Mouse (Mus musculus): ENCODE data around the gene Spty2d1. TPM values are rescaled to one million over a fixed set of nuclear protein-coding genes. Genes with fewer than 3 reads are reported as not detected.
A peak's percentile ranks its signal among the peaks of the same experiment; 100 is the strongest.
"Not testable (repeated sequence)": the region's sequence is repeated elsewhere in the genome, so short reads cannot be mapped to it uniquely, and the experiment has no call there.

Gene Spty2d1
- polyA plus RNA-seq, 1 experiment from 2014 or later = 13.1 TPM

DNA sequence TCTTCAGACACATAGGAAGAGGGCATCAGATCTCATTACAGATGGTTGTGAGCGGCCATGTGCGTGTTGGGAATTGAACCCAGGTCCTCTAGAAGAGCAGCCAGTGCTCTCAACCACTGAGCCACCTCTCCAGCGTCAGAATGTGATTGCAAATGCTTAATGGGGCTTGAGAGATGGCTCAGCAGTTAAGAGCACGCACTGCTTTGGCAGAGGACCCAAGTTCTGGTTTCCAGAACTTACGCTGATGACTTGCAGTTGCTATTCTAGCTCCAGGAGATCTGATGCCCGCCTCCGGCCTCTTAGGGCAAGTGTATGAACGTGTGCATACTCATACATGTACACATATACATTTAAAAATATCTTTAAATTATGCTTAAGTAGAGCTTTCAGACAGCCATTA, 27.2 kb upstream of the Spty2d1 start:
- Histone ChIP-seq H3K27me3 (replicated peaks; ENCODE audit: insufficient read depth, low read length) (no peaks in the 10 kb centered on the region), H3K4me3 (ENCODE audit: low read depth, low read length) (no peak overlapping the region), H3K27ac (ENCODE audit: low read length) (no peak overlapping the region), H3K4me1 (ENCODE audit: insufficient read depth, low read depth, low read length) (no peaks in the 10 kb centered on the region), H3K9ac (replicated peaks; ENCODE audit: low read depth) (no peak overlapping the region), H3K9me3 (ENCODE audit: low read length) (no peaks in the 10 kb centered on the region), H3K36me3 (ENCODE audit: insufficient read depth, low read length) (no peaks in the 10 kb centered on the region), H3K4me2 (replicated peaks; ENCODE audit: low read depth, low read length) (no peak overlapping the region)
- 66% methylated on average over 8 of the region's 8 CpGs for WGBS
- DNase-seq (ENCODE audit: low spot score) = no peak
- TF ChIP-seq EP300 (IDR thresholded peaks at IDR 0.05) = no peak
- TF ChIP-seq CTCF (IDR thresholded peaks at IDR 0.05) = no peak
- no peak for ATAC-seq

GRCm38 (mm10) chr7:47034785-47035384, 26.7 kb upstream of the Spty2d1 start:
- ATAC-seq (no peak), DNase-seq (ENCODE audit: low spot score) (no peak)
- H3K4me3 ChIP-seq (ENCODE audit: low read depth, low read length) = no peak overlapping the region
- no peak overlapping the region for H3K9ac ChIP-seq (replicated peaks; ENCODE audit: low read depth)
- H3K36me3 ChIP-seq (ENCODE audit: insufficient read depth, low read length) = no peaks in the 10 kb centered on the region
- no peak overlapping the region for H3K4me2 ChIP-seq (replicated peaks; ENCODE audit: low read depth, low read length)
- WGBS = 84% methylated on average over 4 of the region's 4 CpGs
- no peaks in the 10 kb centered on the region for H3K27me3 ChIP-seq (replicated peaks; ENCODE audit: insufficient read depth, low read length)
- no peaks in the 10 kb centered on the region for H3K9me3 ChIP-seq (ENCODE audit: low read length)
- no peak for TF ChIP-seq CTCF (IDR thresholded peaks at IDR 0.05)
- no peak for TF ChIP-seq EP300 (IDR thresholded peaks at IDR 0.05)
- H3K27ac ChIP-seq (ENCODE audit: low read length) = no peak overlapping the region
- no peaks in the 10 kb centered on the region for H3K4me1 ChIP-seq (ENCODE audit: insufficient read depth, low read depth, low read length)

DNA sequence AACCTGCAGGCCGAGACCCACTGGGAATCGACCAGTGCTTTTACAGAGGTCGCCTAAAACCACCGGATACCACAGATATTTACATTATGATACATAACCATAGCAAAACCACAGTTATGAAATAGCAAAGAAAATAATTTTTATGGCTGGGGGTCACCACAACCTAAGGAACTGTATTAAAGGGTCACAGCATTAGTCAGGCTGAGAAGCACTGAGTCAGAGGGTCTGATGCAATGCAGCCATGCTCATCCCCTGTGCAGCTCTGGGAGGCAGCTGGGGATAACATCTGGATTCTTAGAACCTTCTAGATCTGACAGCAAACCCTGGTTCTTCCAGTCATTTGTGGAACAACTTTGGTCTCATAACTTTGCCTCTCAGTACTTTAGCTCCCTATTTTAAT, 23.2 kb upstream of the Spty2d1 start:
- peak; percentile 35 for DNase-seq (ENCODE audit: low spot score)
- H3K9ac ChIP-seq (replicated peaks; ENCODE audit: low read depth) = no peak overlapping the region
- WGBS = 65% methylated on average over 4 of the region's 4 CpGs

DNA sequence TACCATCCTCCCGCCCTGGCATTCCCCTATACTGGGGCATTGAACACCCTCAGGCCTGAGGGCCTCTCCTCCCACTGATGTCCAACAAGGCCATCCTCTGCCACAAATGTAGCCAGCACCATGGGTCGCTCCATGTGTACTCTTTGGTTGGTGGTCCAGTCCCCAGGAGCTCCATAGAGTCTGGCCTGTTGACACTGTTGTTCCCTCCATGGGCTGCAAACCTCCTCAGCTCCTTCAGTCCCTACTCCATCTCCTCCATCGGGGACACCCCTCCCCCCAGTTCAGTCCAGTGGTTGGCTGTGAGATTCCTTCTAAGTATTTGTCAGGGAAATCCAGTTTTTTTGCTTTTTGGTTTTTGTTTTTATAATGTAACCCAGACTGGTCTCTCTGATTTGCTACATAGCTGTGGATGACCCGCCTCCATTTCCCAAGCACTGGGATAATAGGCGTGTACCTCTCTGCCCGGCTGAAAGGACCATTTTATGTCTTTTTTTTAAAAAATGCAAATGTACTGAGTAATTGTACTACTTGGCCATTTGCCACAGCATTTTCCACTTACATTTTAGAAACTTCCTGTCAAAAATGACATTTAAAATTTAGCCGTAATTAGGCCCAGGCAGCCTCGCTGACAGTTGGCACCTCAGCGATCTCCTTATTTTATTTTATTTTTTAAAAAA, 22.4 kb upstream of the Spty2d1 start:
- Histone ChIP-seq H3K27ac (ENCODE audit: low read length) (no peak overlapping the region), H3K9me3 (ENCODE audit: low read length) (no peaks in the 10 kb centered on the region), H3K36me3 (ENCODE audit: insufficient read depth, low read length) (no peaks in the 10 kb centered on the region), H3K4me1 (ENCODE audit: insufficient read depth, low read depth, low read length) (no peaks in the 10 kb centered on the region), H3K27me3 (replicated peaks; ENCODE audit: insufficient read depth, low read length) (no peaks in the 10 kb centered on the region), H3K4me3 (ENCODE audit: low read depth, low read length) (no peak overlapping the region), H3K4me2 (replicated peaks; ENCODE audit: low read depth, low read length) (no peak overlapping the region), H3K9ac (replicated peaks; ENCODE audit: low read depth) (no peak overlapping the region)
- WGBS = 69% methylated on average over 9 of the region's 9 CpGs
- no peak for TF ChIP-seq CTCF (IDR thresholded peaks at IDR 0.05)
- TF ChIP-seq EP300 (IDR thresholded peaks at IDR 0.05) = no peak
- ATAC-seq = 0 out of 2 replicates have a peak, but pooled peaks have one; percentile 40
- DNase-seq (ENCODE audit: low spot score) = peak; percentile 13

More for the DNA sequence above, 23.2 kb upstream of the Spty2d1 start:
- Histone ChIP-seq H3K4me1 (ENCODE audit: insufficient read depth, low read depth, low read length) (no peaks in the 10 kb centered on the region), H3K27me3 (replicated peaks; ENCODE audit: insufficient read depth, low read length) (no peaks in the 10 kb centered on the region), H3K27ac (ENCODE audit: low read length) (no peak overlapping the region), H3K36me3 (ENCODE audit: insufficient read depth, low read length) (no peaks in the 10 kb centered on the region), H3K9me3 (ENCODE audit: low read length) (no peaks in the 10 kb centered on the region), H3K4me3 (ENCODE audit: low read depth, low read length) (no peak overlapping the region), H3K4me2 (replicated peaks; ENCODE audit: low read depth, low read length) (no peak overlapping the region)
- TF ChIP-seq EP300 (IDR thresholded peaks at IDR 0.05) (no peak), CTCF (IDR thresholded peaks at IDR 0.05) (no peak)
- ATAC-seq = peak; percentile 68

- no peaks in the 10 kb centered on the region for H3K36me3 ChIP-seq (ENCODE audit: insufficient read depth, low read length)
- H3K4me2 ChIP-seq (replicated peaks; ENCODE audit: low read depth, low read length) = no peak overlapping the region
- DNase-seq (ENCODE audit: low spot score) (peak; percentile 32), ATAC-seq (no peak)
- H3K27me3 ChIP-seq (replicated peaks; ENCODE audit: insufficient read depth, low read length) = no peaks in the 10 kb centered on the region
- WGBS = 86% methylated on average over 1 of the region's 1 CpGs
- no peaks in the 10 kb centered on the region for H3K9me3 ChIP-seq (ENCODE audit: low read length)
- no peak for TF ChIP-seq EP300 (IDR thresholded peaks at IDR 0.05)
- peak; percentile 39 for TF ChIP-seq CTCF (IDR thresholded peaks at IDR 0.05)
- no peaks in the 10 kb centered on the region for H3K4me1 ChIP-seq (ENCODE audit: insufficient read depth, low read depth, low read length)
- H3K27ac ChIP-seq (ENCODE audit: low read length) = no peak overlapping the region
- H3K4me3 ChIP-seq (ENCODE audit: low read depth, low read length) = no peak overlapping the region
- H3K9ac ChIP-seq (replicated peaks; ENCODE audit: low read depth) = no peak overlapping the region
Measured at GRCm38 (mm10) chr7:47027520-47027919, 19.3 kb upstream of the Spty2d1 start.

DNA sequence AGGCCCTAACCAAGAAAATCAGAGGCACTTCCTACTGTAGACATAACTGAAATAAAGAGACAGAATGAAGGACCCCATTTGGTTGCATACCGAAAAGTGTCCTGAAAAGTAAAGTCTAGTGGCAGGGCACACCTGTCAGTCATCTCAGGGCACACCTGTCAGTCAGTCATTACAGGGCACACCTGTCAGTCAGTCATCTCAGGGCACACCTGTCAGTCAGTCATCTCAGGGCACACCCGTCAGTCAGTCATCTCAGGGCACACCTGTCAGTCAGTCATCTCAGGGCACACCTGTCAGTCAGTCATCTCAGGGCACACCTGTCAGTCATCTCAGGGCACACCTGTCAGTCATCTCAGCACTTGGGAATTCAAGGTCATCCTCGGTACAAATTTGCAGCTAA, 18.7 kb upstream of the Spty2d1 start:
- not testable (repeated sequence) for DNase-seq (ENCODE audit: low spot score)
- 71% methylated on average over 3 of the region's 3 CpGs for WGBS

More for the DNA sequence above, 18.7 kb upstream of the Spty2d1 start:
- not testable (repeated sequence) for ATAC-seq; H3K4me2 ChIP-seq (replicated peaks; ENCODE audit: low read depth, low read length); H3K9me3 ChIP-seq (ENCODE audit: low read length); H3K27me3 ChIP-seq (replicated peaks; ENCODE audit: insufficient read depth, low read length); H3K4me3 ChIP-seq (ENCODE audit: low read depth, low read length); H3K36me3 ChIP-seq (ENCODE audit: insufficient read depth, low read length); H3K27ac ChIP-seq (ENCODE audit: low read length); H3K9ac ChIP-seq (replicated peaks; ENCODE audit: low read depth); H3K4me1 ChIP-seq (ENCODE audit: insufficient read depth, low read depth, low read length)

Data from lung, postnatal 0 days (tissue).